Mouse (Mus musculus) lung, postnatal 14 days (tissue): ENCODE measurements around the gene E4f1.

ENCODE experiments used
- DNase-seq: peaks from one replicate; pipeline ENCODE4 v3.0.0; 2021

The E4f1 gene

GRCm38 (mm10) chr17:24413557-24414211 lies 56.4 kb downstream of the E4f1 start:
- DNase-seq = peak; percentile 20

GRCm38 (mm10) chr17:24407116-24407803 lies 62.9 kb downstream of the E4f1 start:
- DNase-seq = no peak

- DNase-seq = no peak
Measured at GRCm38 (mm10) chr17:24402371-24402770, 67.7 kb downstream of the E4f1 start.

GRCm38 (mm10) chr17:24394456-24394855 lies 75.7 kb downstream of the E4f1 start:
- peak; percentile 40 for DNase-seq
